10 mouse cellular contexts compared by ENCODE assay signal in genomic region chr1:105843386-105843785, GRCm38 (mm10).
DNase-seq lines count a peak whose midpoint lies in the region; ATAC-seq and TF ChIP-seq lines count a peak whose summit lies in the region.
"Had no signal": no experiment of that assay in that cellular context is flagged by ENCODE, and none has a peak within 500 bp of the region (broad histone marks: within the 10 kb centered on the region; RNA-seq: fewer than 3 reads in every experiment).

No protein-coding gene starts in this region.

- H3K4me3 ChIP-seq in kidney, embryonic 15.5 days (replicated peaks) = peak overlapping the region; percentile 25; the same call in 1 of the 2 replicates
- no peak overlapping the region for H3K4me3 ChIP-seq in kidney, adult 2 months (ENCODE audit: insufficient read depth, low read depth, low read length)
- H3K4me3 ChIP-seq in embryonic facial prominence, embryonic 13.5 days = peak overlapping the region; percentile 11
- H3K4me3 ChIP-seq in intestine, embryonic 14.5 days (ENCODE audit: low read depth, low read length) = no peak overlapping the region
- H3K4me3 ChIP-seq: liver, embryonic 15.5 days had no signal

- 0 out of 2 replicates have a peak, but pooled peaks have one; percentile 43 for ATAC-seq in kidney, embryonic 15.5 days (replicated peaks; ENCODE audit: low FRiP score)
- no peak for ATAC-seq in embryonic facial prominence, embryonic 13.5 days (ENCODE audit: insufficient number of reproducible peaks, insufficient read depth, low FRiP score, low TSS enrichment, low read depth)
- no peak for ATAC-seq in intestine, embryonic 14.5 days (replicated peaks; ENCODE audit: low FRiP score, low TSS enrichment, low read depth)

- no peak for DNase-seq in kidney, adult 2 months
- peak; percentile 55 for DNase-seq in intestine, embryonic 14.5 days (ENCODE audit: low spot score)
- peak; percentile 28 for DNase-seq in neural tube, embryonic 10.5 days (ENCODE audit: extremely low spot score, low spot score)
- no peak for DNase-seq in frontal cortex, postnatal 14 days (ENCODE audit: low spot score in 2 of 2)
- no peak for DNase-seq in ovary, postnatal 36 days (ENCODE audit: low spot score)
- no peak for DNase-seq in adrenal gland, postnatal 25 days
- DNase-seq: heart, adult 18-20 months had no signal

- H3K4me2 ChIP-seq in kidney, embryonic 15.5 days = peak overlapping the region; percentile 58
- peak overlapping the region; percentile 57 for H3K4me2 ChIP-seq in embryonic facial prominence, embryonic 13.5 days
- peak overlapping the region; percentile 37 for H3K4me2 ChIP-seq in intestine, embryonic 14.5 days (ENCODE audit: low read length)
- H3K4me2 ChIP-seq: liver, embryonic 15.5 days had no signal

- H3K4me1 ChIP-seq in kidney, embryonic 15.5 days = peaks cover 19% of the 10 kb centered on the region
- 0 out of 2 replicates have a peak, but pooled peaks cover 2% of the 10 kb centered on the region for H3K4me1 ChIP-seq in kidney, adult 2 months (ENCODE audit: control insufficient read depth, insufficient read depth, low read length)
- H3K4me1 ChIP-seq in embryonic facial prominence, embryonic 13.5 days = peaks cover 17% of the 10 kb centered on the region
- peaks cover 3% of the 10 kb centered on the region; the same call in 1 of the 2 replicates for H3K4me1 ChIP-seq in intestine, embryonic 14.5 days (replicated peaks; ENCODE audit: control insufficient read depth, insufficient read depth, low read length)
- H3K4me1 ChIP-seq: liver, embryonic 15.5 days had no signal

- TF ChIP-seq POLR2A in kidney, adult 2 months (IDR thresholded peaks at IDR 0.05; ENCODE audit: low read depth, low read length) = no peak

- no peaks in the 10 kb centered on the region for H3K9me3 ChIP-seq in kidney, embryonic 15.5 days (replicated peaks)
- H3K9me3 ChIP-seq in embryonic facial prominence, embryonic 13.5 days = no peaks in the 10 kb centered on the region
- H3K9me3 ChIP-seq in intestine, embryonic 14.5 days (ENCODE audit: control insufficient read depth, low read length) = no peaks in the 10 kb centered on the region
- H3K9me3 ChIP-seq: liver, embryonic 15.5 days had no signal

- TF ChIP-seq CTCF in kidney, adult 2 months (conservative IDR thresholded peaks at IDR 0.05; ENCODE audit: insufficient read depth, insufficient read length, low read depth, low read length) = no peak

- no peaks in the 10 kb centered on the region for H3K36me3 ChIP-seq in kidney, embryonic 15.5 days
- no peaks in the 10 kb centered on the region for H3K36me3 ChIP-seq in kidney, adult 2 months (ENCODE audit: control insufficient read depth, insufficient read depth, low read length)
- no peaks in the 10 kb centered on the region for H3K36me3 ChIP-seq in embryonic facial prominence, embryonic 13.5 days
- no peaks in the 10 kb centered on the region for H3K36me3 ChIP-seq in intestine, embryonic 14.5 days (ENCODE audit: control insufficient read depth, insufficient read depth, low read length)
- H3K36me3 ChIP-seq: liver, embryonic 15.5 days had no signal

- no peak overlapping the region for H3K9ac ChIP-seq in kidney, embryonic 15.5 days
- no peak overlapping the region for H3K9ac ChIP-seq in embryonic facial prominence, embryonic 13.5 days
- H3K9ac ChIP-seq in intestine, embryonic 14.5 days (ENCODE audit: low read length) = no peak overlapping the region
- H3K9ac ChIP-seq: liver, embryonic 15.5 days had no signal

- H3K27ac ChIP-seq in kidney, embryonic 15.5 days = no peak overlapping the region
- no peak overlapping the region for H3K27ac ChIP-seq in kidney, adult 2 months (ENCODE audit: insufficient read depth, low read depth, low read length)
- no peak overlapping the region for H3K27ac ChIP-seq in embryonic facial prominence, embryonic 13.5 days
- H3K27ac ChIP-seq in intestine, embryonic 14.5 days (ENCODE audit: low read depth) = no peak overlapping the region
- H3K27ac ChIP-seq: liver, embryonic 15.5 days had no signal

- under 1% methylated on average over 12 of the region's 12 CpGs for WGBS in kidney, embryonic 15.5 days
- 22% methylated on average over 12 of the region's 12 CpGs for WGBS in kidney, adult 2 months
- WGBS in embryonic facial prominence, embryonic 13.5 days = 1% methylated on average over 12 of the region's 12 CpGs
- 8% methylated on average over 12 of the region's 12 CpGs for WGBS in intestine, embryonic 14.5 days

- H3K27me3 ChIP-seq in kidney, embryonic 15.5 days = peaks cover 11% of the 10 kb centered on the region
- no peaks in the 10 kb centered on the region; the same call in 1 of the 2 replicates for H3K27me3 ChIP-seq in kidney, adult 2 months (replicated peaks; ENCODE audit: control insufficient read depth, insufficient read depth, low read length)
- H3K27me3 ChIP-seq in embryonic facial prominence, embryonic 13.5 days = peaks cover 32% of the 10 kb centered on the region
- peaks cover 8% of the 10 kb centered on the region for H3K27me3 ChIP-seq in intestine, embryonic 14.5 days (replicated peaks; ENCODE audit: control insufficient read depth, insufficient read depth, low read length)

Comparison
In these comparisons a context has a peak if more than half of its experiments do, and no peak if none do; other contexts are left out.
1. H3K4me3 ChIP-seq: peak in kidney, embryonic 15.5 days (single experiment) and embryonic facial prominence, embryonic 13.5 days (single experiment); none in kidney, adult 2 months (single experiment) and intestine, embryonic 14.5 days (single experiment).
2. DNase-seq: peak in intestine, embryonic 14.5 days (single experiment) and neural tube, embryonic 10.5 days (single experiment); none in kidney, adult 2 months (single experiment), frontal cortex, postnatal 14 days (0 of 2), ovary, postnatal 36 days (single experiment) and adrenal gland, postnatal 25 days (single experiment).
3. Peak in every context shown above with its lines, with median percentiles within 50 percentile points of each other: H3K4me2 ChIP-seq.